Comparison of ENCODE assay signal across 17 mouse cellular contexts in genomic region chr9:58150733-58151361, GRCm38 (mm10). TPM values are rescaled to one million over a fixed set of nuclear protein-coding genes. Genes with fewer than 3 reads are reported as not detected.
A peak's percentile ranks its signal among the peaks of the same experiment; 100 is the strongest.
DNase-seq lines count a peak whose midpoint lies in the region; ATAC-seq and TF ChIP-seq lines count a peak whose summit lies in the region.
"Had no signal": no experiment of that assay in that cellular context is flagged by ENCODE, and none has a peak within 500 bp of the region (broad histone marks: within the 10 kb centered on the region; RNA-seq: fewer than 3 reads in every experiment).

No protein-coding gene starts in this region.

- no peak for DNase-seq in forebrain, postnatal 0 days
- DNase-seq in left cerebral cortex, adult 2 months (ENCODE audit: extremely low spot score in 1 of 2, low spot score in 2 of 2) = no peak
- DNase-seq in left cerebral cortex, adult 8-10 months (ENCODE audit: low spot score in 2 of 2) = no peak
- peak; percentile 15 for DNase-seq in 416B (ENCODE audit: low read depth)
- peak; percentile 21 for DNase-seq in induced T-regulatory cell, adult 2 months (ENCODE audit: low read depth)
- no peak for DNase-seq in cerebellum, adult 9-11 months
- no peak for DNase-seq in right cerebral cortex, adult 2 months (ENCODE audit: low spot score in 2 of 2)
- DNase-seq: cerebellum, adult 2 months; right cerebral cortex, postnatal 14 days had no signal

- H3K4me1 ChIP-seq in forebrain, postnatal 0 days (ENCODE audit: insufficient read depth) = no peaks in the 10 kb centered on the region
- H3K4me1 ChIP-seq in forebrain, embryonic 16.5 days (replicated peaks; ENCODE audit: control insufficient read depth, insufficient read depth, low read length) = peaks cover 15% of the 10 kb centered on the region

- no peak overlapping the region for H3K9ac ChIP-seq in forebrain, postnatal 0 days
- H3K9ac ChIP-seq in forebrain, embryonic 16.5 days (replicated peaks; ENCODE audit: low read depth, low read length) = no peak overlapping the region
- H3K9ac ChIP-seq: hindbrain, embryonic 14.5 days had no signal

- no peak overlapping the region for H3K27ac ChIP-seq in forebrain, postnatal 0 days (ENCODE audit: low read depth, low read length)
- H3K27ac ChIP-seq in forebrain, embryonic 16.5 days (ENCODE audit: low read length) = no peak overlapping the region
- H3K27ac ChIP-seq in left cerebral cortex, adult 2 months = no peak overlapping the region
- H3K27ac ChIP-seq: embryonic facial prominence, embryonic 10.5 days; hindbrain, embryonic 14.5 days; limb, embryonic 13.5 days had no signal

- intact Hi-C loops in left cerebral cortex, adult 2 months (cut with DNase I) = no loop called here

- peak; percentile 20; the same call in 1 of the 2 replicates for TF ChIP-seq CTCF in forebrain, postnatal 0 days (IDR thresholded peaks at IDR 0.05; ENCODE audit: low read depth)
- TF ChIP-seq CTCF in left cerebral cortex, adult 2 months (IDR thresholded peaks at IDR 0.05) = peak; percentile 31

- no peaks in the 10 kb centered on the region for H3K27me3 ChIP-seq in forebrain, postnatal 0 days (ENCODE audit: insufficient read depth, low read length)
- H3K27me3 ChIP-seq in forebrain, embryonic 16.5 days (replicated peaks; ENCODE audit: control insufficient read depth, insufficient read depth, low read length) = no peaks in the 10 kb centered on the region
- H3K27me3 ChIP-seq: limb, embryonic 13.5 days had no signal

- no peak overlapping the region for H3K4me2 ChIP-seq in forebrain, postnatal 0 days (ENCODE audit: low read depth)
- no peak overlapping the region for H3K4me2 ChIP-seq in forebrain, embryonic 16.5 days (ENCODE audit: low read length)
- H3K4me2 ChIP-seq: hindbrain, embryonic 14.5 days; limb, embryonic 13.5 days had no signal

- WGBS in forebrain, postnatal 0 days = 75% methylated on average over 4 of the region's 4 CpGs
- WGBS in forebrain, embryonic 16.5 days = 81% methylated on average over 4 of the region's 4 CpGs

- H3K36me3 ChIP-seq in forebrain, postnatal 0 days (ENCODE audit: insufficient read depth) = no peaks in the 10 kb centered on the region
- H3K36me3 ChIP-seq in forebrain, embryonic 16.5 days (ENCODE audit: control insufficient read depth, insufficient read depth) = no peaks in the 10 kb centered on the region

- no peaks in the 10 kb centered on the region for H3K9me3 ChIP-seq in forebrain, postnatal 0 days (ENCODE audit: low read length)
- H3K9me3 ChIP-seq in forebrain, embryonic 16.5 days (ENCODE audit: control insufficient read depth, low read length) = no peaks in the 10 kb centered on the region
- H3K9me3 ChIP-seq: embryonic facial prominence, embryonic 10.5 days; limb, embryonic 13.5 days had no signal

- H3K4me3 ChIP-seq in forebrain, postnatal 0 days (ENCODE audit: low read depth, low read length) = no peak overlapping the region
- no peak overlapping the region for H3K4me3 ChIP-seq in forebrain, embryonic 16.5 days (replicated peaks; ENCODE audit: low read length)
- no peak overlapping the region for H3K4me3 ChIP-seq in left cerebral cortex, adult 2 months
- H3K4me3 ChIP-seq: embryonic facial prominence, embryonic 10.5 days; limb, embryonic 13.5 days had no signal

- no peak for ATAC-seq in forebrain, postnatal 0 days
- ATAC-seq in forebrain, embryonic 16.5 days = no peak

RNA-seq across cellular contexts. Expression of gene Ccdc33, which starts 32.2 kb away (rescaled TPM):
- 0.38 and 3.0 TPM in 2 replicates for total RNA-seq in forebrain, postnatal 0 days (2014; rRNA removed)
- 1.1 and 1.5 TPM in 2 replicates for polyA plus RNA-seq in forebrain, postnatal 0 days (2015; fragmentation: Nextera tagmentation; extraction: Ambion mirVana)
- polyA plus RNA-seq in forebrain, embryonic 16.5 days (2015; fragmentation: Nextera tagmentation; extraction: Ambion mirVana) = 0.51 and 0.79 TPM in 2 replicates
- 1 to 10 TPM in 1 of 2 experiments, under 1 TPM in 1; 0.86 to 1.3 TPM for total RNA-seq in left cerebral cortex, adult 2 months (2021)
- total RNA-seq in left cerebral cortex, adult 8-10 months (2022) = 1 to 10 TPM; 1.1 to 2.3 (median 1.6) TPM
- total RNA-seq: megakaryocyte progenitor cell, adult 5-6 weeks; neutrophil, adult 5-6 weeks had no signal
- polyA plus RNA-seq: heart, embryonic 14.5 days; stomach, embryonic 14.5 days had no signal

RNA-seq across cellular contexts. Expression of gene Islr, which starts 53.3 kb away (rescaled TPM):
- 31.0 and 45.8 TPM in 2 replicates for total RNA-seq in forebrain, postnatal 0 days (2014; rRNA removed)
- 27.4 and 32.2 TPM in 2 replicates for polyA plus RNA-seq in forebrain, postnatal 0 days (2015; fragmentation: Nextera tagmentation; extraction: Ambion mirVana)
- polyA plus RNA-seq in forebrain, embryonic 16.5 days (2015; fragmentation: Nextera tagmentation; extraction: Ambion mirVana) = 16.8 and 25.5 TPM in 2 replicates
- total RNA-seq in left cerebral cortex, adult 2 months (2021) = 10 to 100 TPM; 11.0 to 15.2 TPM
- total RNA-seq in left cerebral cortex, adult 8-10 months (2022) = 10 to 100 TPM; 14.8 to 23.4 (median 18.9) TPM
- total RNA-seq: megakaryocyte progenitor cell, adult 5-6 weeks; neutrophil, adult 5-6 weeks had no signal

RNA-seq across cellular contexts. Expression of gene Islr2, which starts 53.3 kb away (rescaled TPM):
- total RNA-seq in forebrain, postnatal 0 days (2014; rRNA removed) = 612 and 779 TPM in 2 replicates
- 54.0 and 58.3 TPM in 2 replicates for polyA plus RNA-seq in forebrain, postnatal 0 days (2015; fragmentation: Nextera tagmentation; extraction: Ambion mirVana)
- polyA plus RNA-seq in forebrain, embryonic 16.5 days (2015; fragmentation: Nextera tagmentation; extraction: Ambion mirVana) = 74.4 and 88.4 TPM in 2 replicates
- 10 to 100 TPM; 72.1 to 74.0 TPM for total RNA-seq in left cerebral cortex, adult 2 months (2021)
- 10 to 100 TPM; 63.9 to 73.8 (median 69.4) TPM for total RNA-seq in left cerebral cortex, adult 8-10 months (2022)
- total RNA-seq: megakaryocyte progenitor cell, adult 5-6 weeks had no signal
- polyA plus RNA-seq: heart, embryonic 14.5 days had no signal

Comparison
In these comparisons a context has a peak if more than half of its experiments do, and no peak if none do; other contexts are left out.
1. DNase-seq: peak in 416B (single experiment) and induced T-regulatory cell, adult 2 months (single experiment); none in forebrain, postnatal 0 days (single experiment), left cerebral cortex, adult 2 months (0 of 2), left cerebral cortex, adult 8-10 months (0 of 2), cerebellum, adult 9-11 months (single experiment) and right cerebral cortex, adult 2 months (0 of 2).